Comparison of ENCODE assay signal across 10 mouse cellular contexts in genomic region chr15:27810793-27811488, GRCm38 (mm10).
DNase-seq lines count a peak whose midpoint lies in the region; ATAC-seq and TF ChIP-seq lines count a peak whose summit lies in the region.
"Had no signal": no experiment of that assay in that cellular context is flagged by ENCODE, and none has a peak within 500 bp of the region (broad histone marks: within the 10 kb centered on the region; RNA-seq: fewer than 3 reads in every experiment).

No protein-coding gene starts in this region.

- no peaks in the 10 kb centered on the region for H3K27me3 ChIP-seq in lung, embryonic 14.5 days (ENCODE audit: insufficient read depth, low read length)
- no peaks in the 10 kb centered on the region for H3K27me3 ChIP-seq in forebrain, embryonic 11.5 days (ENCODE audit: control insufficient read depth, insufficient read depth, low read length)
- no peaks in the 10 kb centered on the region for H3K27me3 ChIP-seq in hindbrain, embryonic 16.5 days (replicated peaks; ENCODE audit: control insufficient read depth, insufficient read depth, low read length)
- H3K27me3 ChIP-seq in neural tube, embryonic 13.5 days: no peaks in the 10 kb centered on the region
- H3K27me3 ChIP-seq: Patski had no signal

- no peak overlapping the region for H3K4me3 ChIP-seq in lung, embryonic 14.5 days (ENCODE audit: low read depth, low read length)
- H3K4me3 ChIP-seq in lung, adult 2 months (replicated peaks; ENCODE audit: extremely low read depth, low read depth, low read length): no peak overlapping the region
- H3K4me3 ChIP-seq in forebrain, embryonic 11.5 days (ENCODE audit: low read depth, low read length): no peak overlapping the region
- H3K4me3 ChIP-seq in hindbrain, embryonic 16.5 days (ENCODE audit: low read length): no peak overlapping the region
- H3K4me3 ChIP-seq in neural tube, embryonic 13.5 days: no peak overlapping the region

- H3K27ac ChIP-seq in lung, embryonic 14.5 days (ENCODE audit: low read depth): peak overlapping the region; percentile 3
- H3K27ac ChIP-seq in forebrain, embryonic 11.5 days (ENCODE audit: low read depth, low read length): peak overlapping the region; percentile 54
- H3K27ac ChIP-seq in hindbrain, embryonic 16.5 days (ENCODE audit: low read depth, low read length): peak overlapping the region; percentile 57
- peak overlapping the region; percentile 33 for H3K27ac ChIP-seq in neural tube, embryonic 13.5 days (replicated peaks)

- no peaks in the 10 kb centered on the region for H3K9me3 ChIP-seq in lung, embryonic 14.5 days (ENCODE audit: low read depth, low read length)
- H3K9me3 ChIP-seq in forebrain, embryonic 11.5 days (ENCODE audit: control insufficient read depth, low read length): no peaks in the 10 kb centered on the region
- no peaks in the 10 kb centered on the region for H3K9me3 ChIP-seq in hindbrain, embryonic 16.5 days (ENCODE audit: control insufficient read depth, low read length)
- H3K9me3 ChIP-seq in neural tube, embryonic 13.5 days: no peaks in the 10 kb centered on the region

- 60% methylated on average over 12 of the region's 12 CpGs for WGBS in lung, embryonic 14.5 days
- WGBS in lung, adult 2 months: 72% methylated on average over 12 of the region's 12 CpGs
- WGBS in forebrain, embryonic 11.5 days: 45% methylated on average over 12 of the region's 12 CpGs
- 43% methylated on average over 12 of the region's 12 CpGs for WGBS in hindbrain, embryonic 16.5 days
- 40% methylated on average over 12 of the region's 12 CpGs for WGBS in neural tube, embryonic 13.5 days

- TF ChIP-seq POLR2A in lung, adult 2 months (IDR thresholded peaks at IDR 0.05; ENCODE audit: borderline replicate concordance, extremely low read depth, low read depth, low read length): no peak

- no peak for DNase-seq in lung, embryonic 14.5 days
- no peak for DNase-seq in lung, adult 2 months
- peak; percentile 62 for DNase-seq in forebrain, embryonic 11.5 days (ENCODE audit: low spot score)
- no peak for DNase-seq in layer of hippocampus, postnatal 10 days (ENCODE audit: low spot score in 2 of 2)
- no peak for DNase-seq in spleen, adult 18-20 months
- DNase-seq: lung, postnatal 14 days had no signal

- no peak overlapping the region for H3K9ac ChIP-seq in lung, embryonic 14.5 days
- H3K9ac ChIP-seq in forebrain, embryonic 11.5 days (ENCODE audit: low read length): no peak overlapping the region
- no peak overlapping the region for H3K9ac ChIP-seq in hindbrain, embryonic 16.5 days (ENCODE audit: low read depth, low read length)
- no peak overlapping the region for H3K9ac ChIP-seq in neural tube, embryonic 13.5 days

- no peak for TF ChIP-seq CTCF in lung, embryonic 14.5 days (IDR thresholded peaks at IDR 0.05; ENCODE audit: low read depth)
- TF ChIP-seq CTCF in lung, adult 2 months (IDR thresholded peaks at IDR 0.05; ENCODE audit: insufficient read depth, low read length): no peak

- H3K4me1 ChIP-seq in lung, embryonic 14.5 days (ENCODE audit: insufficient read depth): peaks cover 18% of the 10 kb centered on the region
- H3K4me1 ChIP-seq in lung, adult 2 months (ENCODE audit: control insufficient read depth, insufficient read depth, low read length): no peaks in the 10 kb centered on the region
- H3K4me1 ChIP-seq in forebrain, embryonic 11.5 days (replicated peaks; ENCODE audit: control insufficient read depth, insufficient read depth, low read length): peaks cover 4% of the 10 kb centered on the region; the same call in 1 of the 2 replicates
- peaks cover 11% of the 10 kb centered on the region for H3K4me1 ChIP-seq in hindbrain, embryonic 16.5 days (ENCODE audit: control insufficient read depth, insufficient read depth, low read depth, low read length)
- peaks cover 38% of the 10 kb centered on the region for H3K4me1 ChIP-seq in neural tube, embryonic 13.5 days (replicated peaks)

- no peak for ATAC-seq in lung, embryonic 14.5 days (ENCODE audit: insufficient read depth)
- peak; percentile 85 for ATAC-seq in forebrain, embryonic 11.5 days (replicated peaks; ENCODE audit: low FRiP score)
- ATAC-seq in hindbrain, embryonic 16.5 days: peak; percentile 19; the same call in 1 of the 2 replicates
- ATAC-seq in neural tube, embryonic 13.5 days (ENCODE audit: low read depth): no peak
- ATAC-seq in megakaryocyte-erythroid progenitor cell, adult 5-6 weeks (replicated peaks; ENCODE audit: low FRiP score, low TSS enrichment, poor library complexity, severe bottlenecking): no peak
- ATAC-seq: Patski had no signal

- H3K36me3 ChIP-seq in lung, embryonic 14.5 days (ENCODE audit: insufficient read depth): peaks cover 36% of the 10 kb centered on the region
- peaks cover 6% of the 10 kb centered on the region for H3K36me3 ChIP-seq in forebrain, embryonic 11.5 days (ENCODE audit: control insufficient read depth, insufficient read depth, low read length)
- peaks cover 20% of the 10 kb centered on the region for H3K36me3 ChIP-seq in hindbrain, embryonic 16.5 days (ENCODE audit: control insufficient read depth, insufficient read depth, low read length)
- peaks cover 68% of the 10 kb centered on the region for H3K36me3 ChIP-seq in neural tube, embryonic 13.5 days

- no peak overlapping the region for H3K4me2 ChIP-seq in lung, embryonic 14.5 days
- no peak overlapping the region for H3K4me2 ChIP-seq in forebrain, embryonic 11.5 days (ENCODE audit: low read depth, low read length, severe bottlenecking)
- H3K4me2 ChIP-seq in hindbrain, embryonic 16.5 days (ENCODE audit: low read length): no peak overlapping the region
- H3K4me2 ChIP-seq in neural tube, embryonic 13.5 days: no peak overlapping the region

Comparison
In these comparisons a context has a peak if more than half of its experiments do, and no peak if none do; other contexts are left out.
1. ATAC-seq: peak in forebrain, embryonic 11.5 days (single experiment) and hindbrain, embryonic 16.5 days (single experiment); none in lung, embryonic 14.5 days (single experiment), neural tube, embryonic 13.5 days (single experiment) and megakaryocyte-erythroid progenitor cell, adult 5-6 weeks (single experiment).
2. H3K27ac ChIP-seq: peak in every context shown above with its lines; median percentile 57 in hindbrain, embryonic 16.5 days; 54 in forebrain, embryonic 11.5 days; 33 in neural tube, embryonic 13.5 days; 3 in lung, embryonic 14.5 days.